Mouse (Mus musculus) intestine, embryonic 16.5 days (tissue): ENCODE data around the gene Rai14. TPM values are rescaled to one million over a fixed set of nuclear protein-coding genes. Genes with fewer than 3 reads are reported as not detected.

Experiments
- ATAC-seq: fragments of 200-750 bp; cut with Nextera tagmentation; 2 replicates; pipeline ENCODE4 v1.8.0; 2017; ENCODE audit warnings: moderate TSS enrichment, moderate library complexity
- H3K27ac ChIP-seq: fragments of 300-500 bp; sonication (generic); 2 replicates; pipeline ENCODE4 v1.5.1; 2014; ENCODE audit warnings: mild to moderate bottlenecking, low read length
- H3K27me3 ChIP-seq: fragments of 300-500 bp; sonication (generic); replicated peaks from 2 replicates; pipeline ENCODE4 v1.6.1; 2014; ENCODE audit warnings: low read length, control low read depth, mixed read lengths; ENCODE audit not compliant: control insufficient read depth, insufficient read depth
- H3K36me3 ChIP-seq: fragments of 300-500 bp; sonication (generic); 2 replicates; pipeline ENCODE4 v1.6.1; 2014; ENCODE audit warnings: low read length, control low read depth; ENCODE audit not compliant: control insufficient read depth, insufficient read depth
- H3K4me1 ChIP-seq: fragments of 300-500 bp; sonication (generic); 2 replicates; pipeline ENCODE4 v1.6.1; 2014; ENCODE audit warnings: low read length, control low read depth, mixed read lengths; ENCODE audit not compliant: control insufficient read depth, insufficient read depth
- H3K4me2 ChIP-seq: fragments of 300-500 bp; sonication (generic); 2 replicates; pipeline ENCODE4 v1.6.1; 2014; ENCODE audit warnings: low read depth, low read length, control low read depth
- H3K4me3 ChIP-seq: fragments of 300-500 bp; sonication (generic); 2 replicates; pipeline ENCODE4 v1.5.1; 2014; ENCODE audit warnings: mild to moderate bottlenecking, low read length
- H3K9ac ChIP-seq: fragments of 300-500 bp; sonication (generic); 2 replicates; pipeline ENCODE4 v1.6.1; 2014; ENCODE audit warnings: low read depth, low read length
- H3K9me3 ChIP-seq: fragments of 300-500 bp; sonication (generic); 2 replicates; pipeline ENCODE4 v1.6.1; 2016; ENCODE audit warnings: low read length, control low read depth; ENCODE audit not compliant: control insufficient read depth
- WGBS: fragments of 180-500 bp; shearing (Covaris S2); extraction: QIAGEN DNeasy Blood & Tissue Kit; methylation state at CpG from one replicate; pipeline ENCODE4 v1.1.7; 2014; 5-methylcytosine and 5-hydroxymethylcytosine counted together
- polyA plus RNA-seq: library from polyadenylated mRNA; unstranded; fragments of >200 nt; fragmentation: Nextera tagmentation; extraction: Ambion mirVana; gene quantifications from 2 replicates; pipeline ENCODE4 v1.2.1, GENCODE M21; 2015

The Rai14 gene
- polyA plus RNA-seq, 1 experiment from 2014 or later: 11.7 TPM

DNA sequence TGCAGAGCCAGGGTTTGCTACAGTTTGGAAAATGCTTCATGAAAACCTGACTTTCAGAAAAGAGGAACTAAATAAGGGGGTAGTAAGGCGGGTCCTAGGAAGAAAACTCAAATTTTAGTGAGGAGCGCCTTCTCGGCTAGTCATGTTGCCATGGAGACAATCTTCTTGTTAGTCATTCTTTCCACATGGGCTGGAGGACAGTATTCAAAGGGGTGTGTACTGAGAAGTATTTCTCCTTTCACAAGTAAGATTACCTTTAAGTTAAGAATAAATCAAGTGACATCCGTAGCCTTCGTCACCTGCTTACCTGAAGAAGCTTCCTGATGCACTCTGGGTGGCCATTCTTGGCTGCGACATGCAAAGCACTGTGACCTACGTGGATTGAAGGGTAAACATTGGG lies 115.0 kb downstream of the Rai14 start:
- no peak overlapping the region for H3K4me2 ChIP-seq
- WGBS: 63% methylated on average over 7 of the region's 7 CpGs
- H3K27ac ChIP-seq: no peak overlapping the region
- H3K9me3 ChIP-seq: peaks cover 4% of the 10 kb centered on the region; the same call in 1 of the 2 replicates
- no peak overlapping the region for H3K9ac ChIP-seq
- H3K27me3 ChIP-seq: no peaks in the 10 kb centered on the region
- ATAC-seq: 0 out of 2 replicates have a peak, but pooled peaks have one; percentile 31
- H3K4me3 ChIP-seq: no peak overlapping the region
- H3K36me3 ChIP-seq: no peaks in the 10 kb centered on the region
- H3K4me1 ChIP-seq: no peaks in the 10 kb centered on the region; the same call in 1 of the 2 replicates

DNA sequence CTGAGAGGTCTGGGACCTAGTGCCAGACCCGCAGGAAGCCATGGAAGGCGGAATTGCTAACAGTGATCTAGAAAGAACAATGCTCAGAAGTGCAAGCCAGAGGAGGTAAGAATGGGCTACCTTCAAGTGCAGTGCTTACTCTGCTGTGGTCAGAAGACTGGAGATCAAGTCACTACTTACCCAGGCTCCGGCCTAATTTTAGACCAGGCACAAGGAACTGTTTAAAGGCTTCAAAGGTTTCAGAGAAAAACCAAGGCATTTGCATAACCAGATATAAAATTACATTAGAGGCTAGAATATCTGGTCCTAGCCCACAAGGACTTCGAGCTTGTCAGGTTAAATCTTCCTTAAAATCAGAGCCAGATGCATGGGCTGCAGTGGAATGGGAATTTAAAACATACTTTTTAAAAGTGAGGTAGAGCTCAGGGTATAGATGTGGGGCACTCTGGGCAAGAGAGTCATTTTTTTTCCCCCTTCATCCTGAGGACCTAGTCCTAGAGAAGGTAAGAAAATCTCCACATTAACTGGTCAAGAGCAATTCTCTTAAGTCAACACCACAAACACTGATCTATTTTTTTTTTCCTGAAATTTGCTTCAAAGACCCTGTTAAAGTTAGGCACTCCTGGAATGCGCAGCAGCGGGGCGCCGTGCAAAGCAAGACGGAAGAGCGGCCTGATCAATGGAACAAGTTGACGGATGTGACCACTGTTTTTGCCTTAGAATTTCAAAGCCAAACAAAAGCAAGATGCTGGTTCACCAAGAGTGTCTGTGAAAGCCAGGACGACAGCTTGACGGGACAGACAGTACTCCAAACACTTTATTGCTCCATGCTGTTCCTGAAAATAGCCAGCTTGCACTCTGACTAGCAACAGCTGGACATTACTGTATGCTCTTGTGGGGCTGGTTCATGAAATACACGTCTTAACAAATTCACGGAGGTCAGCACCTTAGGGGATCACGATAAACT lies 115.9 kb downstream of the Rai14 start:
- H3K27ac ChIP-seq: no peak overlapping the region
- 55% methylated on average over 16 of the region's 16 CpGs for WGBS

DNA sequence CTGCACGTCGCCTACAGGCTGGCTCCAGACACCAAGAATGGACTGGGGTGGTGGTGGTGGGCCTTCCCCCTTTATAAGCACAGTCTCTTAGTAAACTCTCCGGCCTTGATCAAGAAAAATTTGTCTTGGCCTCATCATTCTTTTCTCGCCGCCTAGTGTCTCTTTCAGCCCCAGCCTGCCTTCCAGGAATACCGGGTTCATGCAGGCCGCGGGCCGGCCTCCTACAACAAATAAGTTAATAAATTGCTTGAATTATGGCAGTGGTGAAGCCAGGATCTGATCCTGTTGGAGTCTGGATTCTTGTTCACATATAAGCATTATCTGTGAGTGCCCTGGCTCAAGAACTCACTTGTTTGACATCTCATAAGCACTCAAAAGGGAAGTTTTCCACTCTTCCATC lies 117.6 kb downstream of the Rai14 start:
- ATAC-seq: no peak
- H3K27me3 ChIP-seq: no peaks in the 10 kb centered on the region
- H3K9ac ChIP-seq: no peak overlapping the region
- no peak overlapping the region for H3K27ac ChIP-seq
- H3K9me3 ChIP-seq: no peaks in the 10 kb centered on the region
- H3K36me3 ChIP-seq: no peaks in the 10 kb centered on the region
- WGBS: 79% methylated on average over 9 of the region's 9 CpGs
- no peaks in the 10 kb centered on the region; the same call in 1 of the 2 replicates for H3K4me1 ChIP-seq
- no peak overlapping the region for H3K4me3 ChIP-seq
- H3K4me2 ChIP-seq: no peak overlapping the region

More for the DNA sequence above, 115.9 kb downstream of the Rai14 start:
- H3K9me3 ChIP-seq: no peaks in the 10 kb centered on the region
- H3K36me3 ChIP-seq: no peaks in the 10 kb centered on the region
- no peaks in the 10 kb centered on the region; the same call in 1 of the 2 replicates for H3K4me1 ChIP-seq
- no peaks in the 10 kb centered on the region for H3K27me3 ChIP-seq
- H3K4me2 ChIP-seq: no peak overlapping the region
- no peak overlapping the region for H3K4me3 ChIP-seq
- peak; percentile 53 for ATAC-seq
- no peak overlapping the region for H3K9ac ChIP-seq

DNA sequence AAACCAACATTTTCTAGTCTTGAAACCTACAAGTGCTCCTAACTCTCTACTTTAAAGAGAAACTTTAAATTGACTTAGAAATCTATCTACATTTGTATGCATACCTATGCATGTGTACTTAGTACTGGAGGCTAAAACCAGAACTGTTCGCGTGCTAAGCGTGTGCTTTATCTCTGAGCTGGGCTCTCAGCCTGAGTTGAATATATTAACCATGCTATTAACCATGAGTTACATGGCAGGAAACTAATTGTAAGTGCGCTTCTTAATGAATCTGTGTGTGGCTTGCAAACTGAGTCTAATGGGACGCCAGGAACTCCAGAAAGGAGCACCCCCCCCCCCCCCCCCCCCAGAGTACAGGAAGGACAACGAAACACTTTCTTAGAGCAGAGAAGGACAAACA lies 119.0 kb downstream of the Rai14 start:
- no peak overlapping the region for H3K4me3 ChIP-seq
- H3K27ac ChIP-seq: no peak overlapping the region
- ATAC-seq: no peak
- WGBS: 86% methylated on average over 6 of the region's 6 CpGs
- H3K27me3 ChIP-seq: no peaks in the 10 kb centered on the region
- no peaks in the 10 kb centered on the region for H3K36me3 ChIP-seq
- no peaks in the 10 kb centered on the region; the same call in 1 of the 2 replicates for H3K4me1 ChIP-seq
- H3K9ac ChIP-seq: no peak overlapping the region
- H3K9me3 ChIP-seq: no peaks in the 10 kb centered on the region
- no peak overlapping the region for H3K4me2 ChIP-seq

DNA sequence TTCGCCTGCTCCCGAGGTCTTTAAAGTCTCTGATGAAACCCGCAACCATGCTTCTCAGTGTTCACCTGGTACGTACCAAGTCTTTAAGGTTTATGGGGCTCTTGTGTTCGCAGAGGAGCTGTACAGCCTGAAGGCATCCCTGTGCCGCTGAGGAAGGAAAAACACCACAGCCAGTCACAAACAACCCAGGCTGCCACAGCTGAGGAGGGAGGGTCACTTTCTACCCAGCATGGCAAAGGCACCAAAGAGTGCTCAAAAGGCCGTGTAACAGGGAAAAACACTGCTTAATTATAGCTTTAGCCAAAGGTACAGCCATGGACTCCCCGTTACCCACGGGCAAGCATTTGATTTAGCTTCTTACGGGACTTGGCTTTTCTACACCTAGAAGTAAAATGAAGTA lies 119.5 kb downstream of the Rai14 start:
- Histone ChIP-seq H3K27ac (no peak overlapping the region), H3K4me3 (no peak overlapping the region), H3K27me3 (no peaks in the 10 kb centered on the region), H3K36me3 (no peaks in the 10 kb centered on the region), H3K9ac (no peak overlapping the region), H3K9me3 (no peaks in the 10 kb centered on the region), H3K4me1 (no peaks in the 10 kb centered on the region; the same call in 1 of the 2 replicates), H3K4me2 (no peak overlapping the region)
- 80% methylated on average over 10 of the region's 10 CpGs for whole genome bisulfite sequencing
- no peak for ATAC-seq

DNA sequence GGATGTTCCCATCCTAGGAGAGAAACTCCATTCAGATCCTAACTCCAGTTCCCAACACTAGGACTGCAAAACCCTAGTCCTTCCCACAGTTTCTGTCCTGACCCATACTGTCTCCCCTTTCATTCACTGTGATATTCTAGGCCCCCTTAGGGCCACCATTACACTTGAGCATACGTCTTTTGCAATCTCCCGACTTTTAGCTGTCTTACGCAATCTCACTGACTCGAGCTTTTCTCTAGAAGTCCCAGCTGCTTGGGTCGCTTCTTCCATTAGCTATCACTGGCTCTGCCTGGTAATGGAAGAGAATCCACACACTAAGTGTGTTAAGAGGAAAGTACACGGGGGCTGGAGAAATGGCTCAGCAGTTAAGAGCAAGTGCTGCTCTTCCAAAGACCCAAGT lies 121.3 kb downstream of the Rai14 start:
- H3K27ac ChIP-seq: no peak overlapping the region
- no peak overlapping the region for H3K9ac ChIP-seq
- H3K4me3 ChIP-seq: no peak overlapping the region
- H3K4me2 ChIP-seq: no peak overlapping the region
- no peaks in the 10 kb centered on the region for H3K36me3 ChIP-seq
- H3K27me3 ChIP-seq: no peaks in the 10 kb centered on the region
- no peaks in the 10 kb centered on the region for H3K9me3 ChIP-seq
- ATAC-seq: no peak
- H3K4me1 ChIP-seq: no peaks in the 10 kb centered on the region
- 83% methylated on average over 6 of the region's 6 CpGs for WGBS

DNA sequence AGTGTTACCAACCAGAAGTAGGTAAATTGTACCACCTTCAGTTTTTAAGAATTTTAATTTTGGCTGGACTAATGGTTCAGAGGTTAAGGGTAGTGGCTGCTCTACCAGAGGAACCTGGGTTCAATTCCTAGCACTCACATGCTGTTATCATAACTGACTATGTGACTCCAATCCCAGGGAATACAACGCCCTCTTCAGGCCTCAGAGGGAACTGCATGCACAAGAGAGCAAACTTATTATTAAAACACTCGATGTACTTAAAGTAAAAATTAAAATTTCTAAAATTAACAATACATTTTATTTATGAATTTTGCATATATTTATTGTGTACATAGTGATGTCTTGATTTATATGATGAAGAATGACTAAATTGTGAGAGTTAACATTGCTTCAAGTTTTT lies 127.9 kb downstream of the Rai14 start:
- Histone ChIP-seq H3K9me3 (no peaks in the 10 kb centered on the region), H3K27ac (no peak overlapping the region), H3K36me3 (no peaks in the 10 kb centered on the region), H3K9ac (no peak overlapping the region), H3K4me3 (no peak overlapping the region), H3K4me1 (no peaks in the 10 kb centered on the region), H3K27me3 (no peaks in the 10 kb centered on the region), H3K4me2 (no peak overlapping the region)
- WGBS: 79% methylated on average over 2 of the region's 2 CpGs
- no peak for ATAC-seq

DNA sequence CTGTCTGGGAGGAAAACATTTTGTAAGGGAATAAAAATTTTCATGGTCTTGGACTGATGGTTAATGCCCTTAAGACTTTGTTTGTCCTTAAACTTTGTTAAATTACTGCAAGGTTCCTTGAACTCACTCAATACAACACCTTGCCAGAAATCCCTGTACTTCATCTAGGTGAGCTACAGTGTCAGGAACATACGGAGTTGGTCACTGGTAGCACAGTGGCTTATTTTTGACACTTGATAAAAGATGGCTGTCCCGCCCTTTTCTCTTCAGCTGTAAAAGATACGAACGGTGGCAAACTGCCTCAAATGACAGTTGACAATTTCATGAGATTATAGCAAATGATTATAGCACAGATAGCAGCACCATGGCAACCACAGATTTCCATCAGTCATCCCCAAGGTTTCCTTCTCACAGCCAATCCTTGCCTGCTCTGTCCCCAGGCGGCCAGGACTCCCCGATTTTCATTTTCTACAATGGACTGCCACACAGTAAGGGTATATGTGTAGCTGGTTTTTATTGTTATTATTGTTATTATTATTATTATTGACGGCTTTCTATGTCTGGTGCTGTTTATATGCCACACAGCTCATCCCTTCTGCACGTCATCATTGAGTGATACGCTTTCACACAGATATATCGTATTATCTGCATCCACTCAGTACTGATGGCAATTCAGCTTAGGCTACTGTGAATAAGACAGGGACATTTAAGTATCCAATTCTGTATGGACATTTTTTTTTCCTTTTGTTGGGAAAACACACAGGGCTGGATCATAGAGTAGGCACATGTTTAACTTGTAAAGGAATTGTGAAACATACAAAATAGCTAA lies 129.9 kb downstream of the Rai14 start:
- Histone ChIP-seq H3K27me3 (no peaks in the 10 kb centered on the region), H3K4me1 (no peaks in the 10 kb centered on the region), H3K4me2 (no peak overlapping the region), H3K36me3 (no peaks in the 10 kb centered on the region), H3K9ac (no peak overlapping the region), H3K9me3 (no peaks in the 10 kb centered on the region), H3K27ac (no peak overlapping the region), H3K4me3 (no peak overlapping the region)
- no peak for ATAC-seq
- 82% methylated on average over 10 of the region's 10 CpGs for WGBS

DNA sequence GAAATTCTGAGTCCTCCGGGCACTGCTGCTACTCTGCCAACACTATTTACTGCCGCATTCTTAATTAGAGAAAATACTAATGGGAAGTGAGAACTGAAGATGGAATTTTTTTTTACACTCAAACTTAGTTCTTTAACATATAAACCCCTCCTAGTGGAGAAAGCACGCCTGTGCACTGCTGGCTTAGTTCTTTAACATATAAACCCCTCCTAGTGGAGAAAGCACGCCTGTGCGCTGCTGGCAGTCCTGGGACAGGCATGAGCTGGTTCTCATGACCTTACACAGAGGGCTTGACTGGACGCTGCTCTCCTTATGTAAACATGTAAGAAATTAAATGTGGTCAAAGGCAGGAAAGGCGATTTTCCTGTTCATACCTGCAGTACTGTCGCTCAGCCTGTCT lies 131.0 kb downstream of the Rai14 start:
- no peaks in the 10 kb centered on the region for H3K4me1 ChIP-seq
- no peaks in the 10 kb centered on the region for H3K27me3 ChIP-seq
- no peaks in the 10 kb centered on the region for H3K36me3 ChIP-seq
- no peak overlapping the region for H3K27ac ChIP-seq
- H3K9ac ChIP-seq: no peak overlapping the region
- no peak overlapping the region for H3K4me2 ChIP-seq
- ATAC-seq: peak; percentile 80
- H3K4me3 ChIP-seq: no peak overlapping the region
- 42% methylated on average over 8 of the region's 8 CpGs for WGBS
- no peaks in the 10 kb centered on the region for H3K9me3 ChIP-seq
